Mouse (Mus musculus) T-helper 1 cell (primary cell): ENCODE measurements around the gene Gm49336.

Experiments used
- in situ Hi-C: fragments of 300-600 bp; cut with MboI, MseI; formaldehyde crosslinking; loops from one replicate; pipeline ENCODE4 v1.15.1; 2025; ENCODE audit warnings: high pct_unique_total_duplicates

Gene Gm49336

GRCm38 (mm10) chr14:60170845-60171610 is 80.3 kb downstream of the Gm49336 start:
- in situ Hi-C loops = no loop called here

- in situ Hi-C loops = no loop called here
These were observed 87.9 kb downstream of the Gm49336 start for GRCm38 (mm10) chr14:60163367-60163766.
